Comparison of ENCODE assay signal across 22 mouse cellular contexts in genomic region chr3:30896721-30897120, GRCm38 (mm10). TPM values are rescaled to one million over a fixed set of nuclear protein-coding genes. Genes with fewer than 3 reads are reported as not detected.
DNase-seq lines count a peak whose midpoint lies in the region; ATAC-seq and TF ChIP-seq lines count a peak whose summit lies in the region.
"Had no signal": no experiment of that assay in that cellular context is flagged by ENCODE, and none has a peak within 500 bp of the region (broad histone marks: within the 10 kb centered on the region; RNA-seq: fewer than 3 reads in every experiment).

No protein-coding gene starts in this region.

- ATAC-seq in lung, postnatal 0 days = peak; percentile 40; the same call in 1 of the 2 replicates
- ATAC-seq: activated CD4-positive, CD25-positive, alpha-beta regulatory T cell, adult 4 months; forebrain, embryonic 15.5 days; hindbrain, postnatal 0 days had no signal

- H3K27me3 ChIP-seq in kidney, adult 2 months (replicated peaks; ENCODE audit: control insufficient read depth, insufficient read depth, low read length) = no peaks in the 10 kb centered on the region
- no peaks in the 10 kb centered on the region for H3K27me3 ChIP-seq in lung, postnatal 0 days (replicated peaks; ENCODE audit: insufficient read depth, low read length)
- H3K27me3 ChIP-seq: embryonic facial prominence, embryonic 12.5 days; forebrain, embryonic 15.5 days; heart, embryonic 15.5 days; hindbrain, embryonic 13.5 days had no signal

- TF ChIP-seq POLR2A in kidney, adult 2 months (IDR thresholded peaks at IDR 0.05; ENCODE audit: low read depth, low read length) = no peak

- no peak overlapping the region for H3K4me2 ChIP-seq in lung, postnatal 0 days (replicated peaks; ENCODE audit: low read depth, low read length)
- H3K4me2 ChIP-seq: embryonic facial prominence, embryonic 12.5 days; forebrain, embryonic 15.5 days; heart, embryonic 11.5 days; heart, embryonic 15.5 days; hindbrain, embryonic 13.5 days had no signal

- no peak overlapping the region for H3K9ac ChIP-seq in lung, postnatal 0 days (replicated peaks; ENCODE audit: low read depth)
- H3K9ac ChIP-seq: embryonic facial prominence, embryonic 12.5 days; forebrain, embryonic 15.5 days; heart, embryonic 15.5 days; hindbrain, embryonic 13.5 days had no signal

- TF ChIP-seq EP300 in lung, postnatal 0 days (IDR thresholded peaks at IDR 0.05) = no peak

- no peaks in the 10 kb centered on the region for H3K9me3 ChIP-seq in lung, postnatal 0 days (ENCODE audit: low read length)
- H3K9me3 ChIP-seq: embryonic facial prominence, embryonic 12.5 days; forebrain, embryonic 15.5 days; heart, embryonic 15.5 days; hindbrain, embryonic 13.5 days had no signal

- peaks cover 3% of the 10 kb centered on the region for H3K36me3 ChIP-seq in kidney, adult 2 months (ENCODE audit: control insufficient read depth, insufficient read depth, low read length)
- H3K36me3 ChIP-seq in lung, postnatal 0 days (ENCODE audit: insufficient read depth, low read length) = peaks cover 7% of the 10 kb centered on the region; the same call in 1 of the 2 replicates

- H3K4me3 ChIP-seq in kidney, adult 2 months (ENCODE audit: insufficient read depth, low read depth, low read length) = no peak overlapping the region
- no peak overlapping the region for H3K4me3 ChIP-seq in lung, postnatal 0 days (ENCODE audit: low read depth, low read length)
- H3K4me3 ChIP-seq: embryonic facial prominence, embryonic 12.5 days; forebrain, embryonic 15.5 days; heart, adult 2 months; heart, embryonic 15.5 days; hindbrain, embryonic 13.5 days had no signal

- H3K4me1 ChIP-seq in kidney, adult 2 months (ENCODE audit: control insufficient read depth, insufficient read depth, low read length) = 0 out of 2 replicates have a peak, but pooled peaks cover 5% of the 10 kb centered on the region
- H3K4me1 ChIP-seq in lung, postnatal 0 days (ENCODE audit: insufficient read depth, low read depth, low read length) = no peaks in the 10 kb centered on the region
- H3K4me1 ChIP-seq: embryonic facial prominence, embryonic 12.5 days; forebrain, embryonic 15.5 days; hindbrain, embryonic 13.5 days had no signal

- no peak for TF ChIP-seq CTCF in kidney, adult 2 months (conservative IDR thresholded peaks at IDR 0.05; ENCODE audit: insufficient read depth, insufficient read length, low read depth, low read length)
- no peak for TF ChIP-seq CTCF in lung, postnatal 0 days (IDR thresholded peaks at IDR 0.05)

- H3K27ac ChIP-seq in kidney, adult 2 months (ENCODE audit: insufficient read depth, low read depth, low read length) = no peak overlapping the region
- no peak overlapping the region for H3K27ac ChIP-seq in lung, postnatal 0 days (ENCODE audit: low read length)
- H3K27ac ChIP-seq: embryonic facial prominence, embryonic 12.5 days; forebrain, embryonic 15.5 days; heart, adult 2 months; heart, embryonic 15.5 days; hindbrain, embryonic 13.5 days; hindbrain, postnatal 0 days had no signal

- peak; percentile 17 for DNase-seq in kidney, postnatal 10 days
- no peak for DNase-seq in kidney, adult 2 months
- peak; percentile 53 for DNase-seq in lung, postnatal 0 days (ENCODE audit: low spot score)
- DNase-seq in lung, postnatal 25 days (ENCODE audit: low spot score) = no peak
- peak; percentile 15 for DNase-seq in lung, postnatal 14 days
- DNase-seq in frontal cortex, postnatal 10 days (ENCODE audit: low spot score in 2 of 2) = no peak
- no peak for DNase-seq in T-cell, adult 2 months (ENCODE audit: low spot score)
- DNase-seq: adrenal gland, adult 2 months; adrenal gland, postnatal 25 days; cerebellum, adult 11 months; cerebellum, adult 8-10 months; cerebellum, postnatal 14 days; embryo, embryonic 11 days; heart, adult 2 months; heart, postnatal 14 days had no signal

- 26% methylated on average over 5 of the region's 5 CpGs for WGBS in kidney, adult 2 months
- 54% methylated on average over 5 of the region's 5 CpGs for WGBS in lung, postnatal 0 days

RNA-seq across cellular contexts. Expression of gene Gpr160, which starts 41.0 kb away (rescaled TPM):
- 38.3 and 40.1 TPM in 2 replicates for polyA plus RNA-seq in kidney, adult 2 months (2012; rRNA removed)
- polyA plus RNA-seq in lung, postnatal 0 days (2015; fragmentation: Nextera tagmentation; extraction: Ambion mirVana) = 5.5 and 6.7 TPM in 2 replicates

Comparison
In these comparisons a context has a peak if more than half of its experiments do, and no peak if none do; other contexts are left out.
1. DNase-seq: peak in kidney, postnatal 10 days (single experiment), lung, postnatal 0 days (single experiment) and lung, postnatal 14 days (single experiment); none in kidney, adult 2 months (single experiment), lung, postnatal 25 days (single experiment), frontal cortex, postnatal 10 days (0 of 2) and T-cell, adult 2 months (single experiment).